Mouse (Mus musculus) forebrain, embryonic 14.5 days (tissue): ENCODE data around the gene Mcur1. TPM values are rescaled to one million over a fixed set of nuclear protein-coding genes. Genes with fewer than 3 reads are reported as not detected.

Experiments
- ATAC-seq: fragments of 200-750 bp; cut with Nextera tagmentation; 2 replicates; pipeline ENCODE4 v1.8.0; 2017; ENCODE audit warnings: mild to moderate bottlenecking, moderate library complexity
- DNase-seq: peaks from one replicate; pipeline ENCODE4 v3.0.0-alpha.2; 2015; ENCODE audit warnings: low spot score
- H3K27ac ChIP-seq: fragments of 300-500 bp; sonication (generic); 2 replicates; pipeline ENCODE4 v1.5.1; 2014; ENCODE audit warnings: low read depth, mild to moderate bottlenecking, control low read depth, low read length, moderate library complexity
- H3K27me3 ChIP-seq: fragments of 300-500 bp; sonication (generic); replicated peaks from 2 replicates; pipeline ENCODE4 v1.6.1; 2014; ENCODE audit warnings: low read length, control low read depth, mixed read lengths; ENCODE audit not compliant: control insufficient read depth, insufficient read depth
- H3K36me3 ChIP-seq: fragments of 300-500 bp; sonication (generic); 2 replicates; pipeline ENCODE4 v1.6.1; 2014; ENCODE audit warnings: low read length, control low read depth; ENCODE audit not compliant: control insufficient read depth, insufficient read depth
- H3K4me1 ChIP-seq: fragments of 300-500 bp; sonication (generic); 2 replicates; pipeline ENCODE4 v1.6.1; 2014; ENCODE audit warnings: antibody characterized with exemption, low read length, control low read depth; ENCODE audit not compliant: control insufficient read depth, insufficient read depth
- H3K4me2 ChIP-seq: fragments of 300-500 bp; sonication (generic); 2 replicates; pipeline ENCODE4 v1.6.1; 2014; ENCODE audit warnings: mild to moderate bottlenecking, control low read depth, low read length
- H3K4me3 ChIP-seq: fragments of 300-500 bp; sonication (generic); 2 replicates; pipeline ENCODE4 v1.5.1; 2014; ENCODE audit warnings: low read depth, low read length, control low read depth
- H3K9ac ChIP-seq: fragments of 300-500 bp; sonication (generic); 2 replicates; pipeline ENCODE4 v1.6.1; 2014; ENCODE audit warnings: mild to moderate bottlenecking, low read length, control low read depth, moderate library complexity
- H3K9me3 ChIP-seq: fragments of 300-500 bp; sonication (generic); replicated peaks from 2 replicates; pipeline ENCODE4 v1.6.1; 2016; ENCODE audit warnings: low read length, control low read depth, mixed read lengths; ENCODE audit not compliant: control insufficient read depth
- WGBS: fragments of 180-500 bp; shearing (Covaris S2); extraction: QIAGEN DNeasy Blood & Tissue Kit; methylation state at CpG from one replicate; pipeline ENCODE4 v1.1.7; 2014; 5-methylcytosine and 5-hydroxymethylcytosine counted together
- polyA plus RNA-seq: library from polyadenylated mRNA; unstranded; fragments of >200 nt; fragmentation: Nextera tagmentation; extraction: Ambion mirVana; gene quantifications from 2 replicates; pipeline ENCODE4 v1.2.1, GENCODE M21; 2014

Mcur1 gene
- polyA plus RNA-seq, 1 experiment from 2014 or later = 7.2 TPM

DNA sequence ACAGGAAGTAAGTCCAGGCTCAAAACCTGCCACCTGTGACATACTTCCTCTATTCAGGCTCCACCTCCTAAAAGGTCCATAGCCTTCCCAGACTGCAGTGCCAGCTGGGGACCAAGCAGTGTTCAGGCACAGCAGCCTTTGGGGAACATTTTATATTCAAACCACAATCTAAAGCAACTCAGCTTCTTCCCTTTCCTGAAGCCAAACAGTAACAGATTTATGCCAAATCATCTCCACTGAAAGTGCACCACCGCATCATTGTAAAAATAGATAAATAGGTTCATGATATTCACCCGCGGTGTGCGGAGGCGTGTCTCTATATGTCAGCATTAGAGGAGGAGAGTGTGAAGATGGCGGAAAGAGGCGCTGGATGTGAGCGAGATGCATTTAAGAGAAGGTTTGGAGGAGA lies 45.0 kb downstream of the Mcur1 start:
- DNase-seq (no peak), ATAC-seq (no peak)
- H3K27me3 ChIP-seq = no peaks in the 10 kb centered on the region
- no peaks in the 10 kb centered on the region for H3K9me3 ChIP-seq
- no peaks in the 10 kb centered on the region for H3K36me3 ChIP-seq
- H3K4me2 ChIP-seq = no peak overlapping the region
- no peaks in the 10 kb centered on the region for H3K4me1 ChIP-seq
- H3K9ac ChIP-seq = no peak overlapping the region
- 79% methylated on average over 8 of the region's 8 CpGs for WGBS
- no peak overlapping the region for H3K4me3 ChIP-seq
- H3K27ac ChIP-seq = no peak overlapping the region

DNA sequence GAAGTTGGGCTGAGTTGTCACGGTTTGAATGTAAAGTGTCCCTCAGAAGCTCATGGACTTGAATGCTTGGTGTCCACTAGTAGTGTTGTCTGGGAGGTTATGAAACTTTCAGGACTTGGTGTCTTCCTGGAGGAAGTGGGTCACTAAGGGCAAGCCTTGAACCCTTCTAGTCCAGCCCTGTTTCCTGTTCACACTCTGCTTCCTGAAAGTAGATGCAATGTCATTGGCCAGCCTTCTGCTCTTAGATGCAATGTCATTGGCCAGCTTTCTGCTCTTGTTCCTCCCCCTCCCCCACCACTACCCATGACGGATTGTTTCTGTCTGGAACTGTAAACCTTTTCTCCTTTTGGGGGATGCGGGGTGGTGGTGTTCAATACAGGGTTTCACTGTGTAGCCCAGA lies 47.3 kb downstream of the Mcur1 start:
- WGBS = 91% methylated on average over 3 of the region's 3 CpGs

DNA sequence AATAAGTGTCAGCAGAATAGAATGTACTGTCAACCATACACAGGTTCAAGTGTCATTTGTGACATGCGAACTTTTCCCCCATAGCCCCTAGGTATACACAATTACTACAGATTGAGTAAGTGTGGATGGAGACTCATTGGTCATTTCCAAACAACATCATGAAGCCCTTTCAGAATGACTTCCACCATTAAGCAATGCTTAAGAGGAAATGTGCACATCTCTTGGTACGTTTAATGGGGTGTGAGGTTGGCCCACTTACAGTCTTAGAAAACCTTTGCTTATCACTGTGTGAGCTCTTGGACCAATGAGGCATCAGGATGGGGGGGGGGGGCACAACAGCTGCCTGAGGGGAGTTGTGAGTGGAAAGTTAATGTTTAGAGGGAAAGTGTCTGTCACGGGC lies 54.2 kb downstream of the Mcur1 start:
- ATAC-seq (no peak), DNase-seq (no peak)
- H3K27me3 ChIP-seq = no peaks in the 10 kb centered on the region
- no peak overlapping the region for H3K27ac ChIP-seq
- WGBS = 95% methylated on average over 3 of the region's 3 CpGs
- no peaks in the 10 kb centered on the region for H3K36me3 ChIP-seq
- no peak overlapping the region for H3K4me2 ChIP-seq
- H3K9me3 ChIP-seq = no peaks in the 10 kb centered on the region
- H3K9ac ChIP-seq = no peak overlapping the region
- H3K4me1 ChIP-seq = peaks cover 10% of the 10 kb centered on the region
- H3K4me3 ChIP-seq = no peak overlapping the region

More for the DNA sequence above, 47.3 kb downstream of the Mcur1 start:
- Histone ChIP-seq H3K4me3 (no peak overlapping the region), H3K9ac (no peak overlapping the region), H3K4me2 (no peak overlapping the region), H3K36me3 (no peaks in the 10 kb centered on the region), H3K9me3 (no peaks in the 10 kb centered on the region), H3K27ac (no peak overlapping the region), H3K27me3 (no peaks in the 10 kb centered on the region), H3K4me1 (no peaks in the 10 kb centered on the region)
- ATAC-seq (no peak), DNase-seq (no peak)

DNA sequence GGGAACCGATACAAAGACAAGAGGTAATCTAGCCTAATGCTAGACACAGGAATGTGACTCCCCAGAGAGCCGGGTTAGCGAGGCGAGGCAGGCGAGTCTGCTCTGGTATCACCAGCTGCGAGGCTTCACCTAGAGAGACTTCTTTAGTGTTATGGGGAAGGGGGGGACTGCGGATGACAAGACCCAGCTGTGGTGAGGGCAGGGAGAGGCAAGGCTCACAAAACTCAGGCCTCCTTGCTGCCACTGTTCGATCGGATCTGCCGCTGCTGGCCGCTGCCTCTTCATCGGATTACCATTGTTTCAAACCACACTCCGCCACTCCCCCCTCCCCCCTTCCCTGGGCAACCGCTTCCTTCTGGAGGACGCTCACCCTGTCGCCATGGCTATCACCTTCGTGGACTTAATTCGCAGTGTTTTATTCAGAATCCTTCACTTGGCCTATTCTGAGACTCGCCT lies 56.6 kb downstream of the Mcur1 start:
- ATAC-seq (peak; percentile 57), DNase-seq (peak; percentile 61)
- Histone ChIP-seq H3K27ac (no peak overlapping the region), H3K4me1 (peaks cover 10% of the 10 kb centered on the region), H3K9me3 (no peaks in the 10 kb centered on the region), H3K4me3 (peak overlapping the region; percentile 16), H3K4me2 (peak overlapping the region; percentile 49), H3K9ac (peak overlapping the region; percentile 58), H3K27me3 (no peaks in the 10 kb centered on the region), H3K36me3 (no peaks in the 10 kb centered on the region)
- 2% methylated on average over 19 of the region's 19 CpGs for WGBS

DNA sequence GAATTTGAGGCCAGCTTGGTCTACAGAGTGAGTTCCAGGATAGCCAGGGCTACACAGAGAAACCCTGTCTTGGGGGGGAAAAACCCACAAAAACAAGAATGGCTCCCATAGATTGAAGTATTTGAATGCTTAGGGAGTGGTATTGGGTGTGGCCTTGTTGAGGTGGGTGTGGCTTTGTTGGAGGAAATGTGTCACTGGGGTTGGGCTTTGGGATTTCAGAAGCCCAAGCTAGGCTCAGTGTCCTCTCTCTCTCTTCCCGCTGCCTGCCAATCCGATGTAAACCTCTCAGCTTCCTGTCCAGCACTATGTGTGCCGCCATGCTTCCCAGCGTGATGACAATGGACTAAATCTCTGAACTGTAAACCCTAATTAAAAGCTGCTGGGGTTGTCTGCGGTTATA lies 58.4 kb downstream of the Mcur1 start:
- 57% methylated on average over 5 of the region's 5 CpGs for WGBS
- no peak overlapping the region for H3K4me3 ChIP-seq
- peaks cover 10% of the 10 kb centered on the region for H3K4me1 ChIP-seq
- H3K36me3 ChIP-seq = no peaks in the 10 kb centered on the region
- no peaks in the 10 kb centered on the region for H3K27me3 ChIP-seq
- no peak overlapping the region for H3K4me2 ChIP-seq
- H3K9me3 ChIP-seq = no peaks in the 10 kb centered on the region
- ATAC-seq (no peak), DNase-seq (no peak)
- H3K27ac ChIP-seq = no peak overlapping the region
- no peak overlapping the region for H3K9ac ChIP-seq

DNA sequence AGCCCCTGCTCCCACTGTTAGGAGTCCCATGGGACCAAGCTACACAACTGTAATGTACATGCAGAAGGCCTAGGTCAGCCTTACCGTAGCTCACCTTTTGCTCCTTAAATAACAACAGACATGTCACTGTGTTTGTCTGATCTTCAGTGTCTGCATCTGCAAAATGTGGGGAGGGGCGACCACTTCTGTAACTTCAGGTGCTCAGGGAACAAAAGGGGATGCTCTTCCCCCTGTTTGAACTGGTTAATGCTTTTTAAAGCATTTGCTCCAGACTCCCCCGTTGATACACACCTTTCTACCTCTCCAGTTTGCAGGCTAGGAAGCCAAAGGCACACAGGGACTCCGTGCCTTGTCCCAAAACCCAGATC lies 59.5 kb downstream of the Mcur1 start:
- DNase-seq (no peak), ATAC-seq (no peak)
- Histone ChIP-seq H3K9me3 (no peaks in the 10 kb centered on the region), H3K4me3 (no peak overlapping the region), H3K4me1 (peaks cover 10% of the 10 kb centered on the region), H3K4me2 (no peak overlapping the region), H3K27me3 (no peaks in the 10 kb centered on the region), H3K9ac (no peak overlapping the region), H3K27ac (no peak overlapping the region), H3K36me3 (no peaks in the 10 kb centered on the region)
- 93% methylated on average over 4 of the region's 4 CpGs for WGBS

DNA sequence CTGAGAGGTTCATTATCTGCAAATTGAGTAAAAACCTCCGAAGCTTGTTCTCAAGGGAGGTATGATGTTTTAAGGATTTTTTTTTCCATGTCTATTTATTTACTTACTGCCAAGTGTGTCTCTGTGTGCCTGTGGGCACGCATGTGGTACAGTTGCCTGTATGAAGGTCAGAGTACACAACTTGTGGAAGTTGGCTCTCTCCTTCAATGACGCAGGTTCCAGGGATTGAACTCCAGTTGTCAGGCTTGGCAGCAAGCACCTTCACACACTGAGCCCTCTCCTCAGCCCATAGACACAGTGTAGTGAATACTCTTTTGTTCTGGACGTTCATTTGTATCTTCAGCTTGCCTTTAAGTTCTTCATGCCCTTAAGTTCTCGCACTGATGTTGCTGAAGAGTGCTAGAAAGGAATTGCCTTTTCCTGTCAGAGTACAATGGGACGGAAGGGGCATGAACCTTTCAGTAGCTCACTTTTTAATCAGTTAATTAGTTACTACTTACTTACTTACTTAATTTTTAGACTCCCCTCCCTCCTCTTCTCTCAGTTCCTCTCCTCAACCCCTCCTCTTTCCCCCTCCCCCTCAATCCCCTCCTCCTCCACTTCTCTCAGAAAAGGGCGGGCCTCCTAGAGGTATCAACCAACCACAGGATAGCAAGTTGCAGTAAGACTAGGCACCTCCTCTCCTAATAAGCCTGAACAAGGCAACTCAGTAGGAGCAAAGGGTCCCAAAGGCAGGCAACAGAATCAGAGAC lies 60.1 kb downstream of the Mcur1 start:
- Histone ChIP-seq H3K27ac (no peak overlapping the region), H3K4me3 (no peak overlapping the region), H3K27me3 (no peaks in the 10 kb centered on the region), H3K9ac (no peak overlapping the region), H3K9me3 (no peaks in the 10 kb centered on the region), H3K4me1 (peaks cover 10% of the 10 kb centered on the region), H3K36me3 (no peaks in the 10 kb centered on the region), H3K4me2 (no peak overlapping the region)
- DNase-seq (no peak), ATAC-seq (no peak)
- WGBS = 71% methylated on average over 7 of the region's 7 CpGs

DNA sequence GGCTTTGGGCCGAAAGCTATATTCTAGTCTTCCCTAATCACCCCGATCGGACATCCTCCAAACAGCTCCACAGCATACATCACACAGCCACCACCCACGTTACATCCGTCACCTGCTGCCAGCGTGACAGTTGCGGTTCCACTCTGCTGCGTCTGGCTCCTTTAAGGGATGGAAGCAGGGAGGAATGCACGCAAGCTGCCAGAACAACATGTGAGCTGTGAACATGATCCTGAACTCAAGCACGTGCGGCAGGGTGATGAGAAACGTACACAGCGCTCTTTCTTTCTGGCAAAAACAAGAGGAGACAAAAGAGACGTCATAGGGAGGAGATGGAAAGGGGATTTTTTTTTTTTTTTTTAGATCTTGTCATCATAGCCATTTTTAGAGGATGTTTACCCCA lies 61.1 kb downstream of the Mcur1 start:
- Histone ChIP-seq H3K4me2 (no peak overlapping the region), H3K27me3 (no peaks in the 10 kb centered on the region), H3K36me3 (no peaks in the 10 kb centered on the region), H3K27ac (no peak overlapping the region), H3K4me1 (peaks cover 10% of the 10 kb centered on the region), H3K9ac (no peak overlapping the region), H3K4me3 (no peak overlapping the region), H3K9me3 (no peaks in the 10 kb centered on the region)
- DNase-seq (peak; percentile 71), ATAC-seq (peak; percentile 58; the same call in 1 of the 2 replicates)
- 67% methylated on average over 14 of the region's 14 CpGs for WGBS

DNA sequence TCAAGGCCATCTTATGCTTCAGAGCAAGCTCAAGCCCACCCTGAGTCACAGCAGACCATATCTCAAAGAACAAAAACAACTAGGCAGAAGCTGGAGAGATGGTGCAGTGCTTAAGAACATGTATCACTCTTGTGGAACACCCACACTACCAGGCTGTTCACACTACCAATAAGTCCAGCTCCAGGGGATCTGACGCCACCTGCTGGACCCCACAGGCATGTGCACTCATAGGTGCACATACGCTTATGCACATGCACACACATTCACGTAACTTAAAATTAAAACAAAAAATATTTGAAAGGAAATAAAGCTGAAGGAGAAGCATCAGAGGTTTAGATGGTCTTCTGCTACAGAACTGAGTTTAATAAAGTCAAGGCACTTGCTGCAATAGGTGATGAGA lies 62.2 kb downstream of the Mcur1 start:
- Histone ChIP-seq H3K36me3 (no peaks in the 10 kb centered on the region), H3K4me3 (no peak overlapping the region), H3K4me2 (no peak overlapping the region), H3K4me1 (no peaks in the 10 kb centered on the region; the same call in 1 of the 2 replicates), H3K9me3 (no peaks in the 10 kb centered on the region), H3K27ac (no peak overlapping the region), H3K9ac (no peak overlapping the region), H3K27me3 (no peaks in the 10 kb centered on the region)
- DNase-seq = no peak
- 96% methylated on average over 3 of the region's 3 CpGs for WGBS
- ATAC-seq = no peak
